Mouse (Mus musculus): ENCODE measurements at regions not wholly inside any gene's neighbourhood (a gene's known extent, or its start where the extent isn't known, plus 50 kb on each side); places are given as distances from the start of the nearest gene placed in this dataset.

DNA sequence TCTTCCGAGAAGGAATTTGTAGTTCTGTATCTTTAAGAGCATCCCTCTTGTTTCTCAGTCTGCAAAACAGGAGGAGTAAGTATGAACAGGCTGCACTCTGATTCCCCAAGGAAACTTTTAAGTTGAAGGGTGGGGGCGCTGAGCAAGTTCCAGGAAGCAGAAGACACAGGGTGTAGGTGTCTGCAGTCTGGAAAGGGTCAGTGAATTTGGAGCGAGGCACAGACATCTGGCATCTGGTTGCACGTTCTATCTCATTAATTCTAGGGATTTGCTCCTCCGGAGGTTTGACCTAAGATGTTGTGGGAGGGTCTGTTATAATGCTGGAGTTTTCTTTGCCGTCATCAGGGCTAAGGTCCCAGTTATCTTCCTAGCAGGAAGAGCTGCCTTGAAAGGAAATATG, 711.1 kb downstream of the Slc22a22 start:
- TF ChIP-seq ZC3H11A (IDR thresholded peaks at IDR 0.05; ENCODE audit: borderline replicate concordance, low read depth, low read length): no peak
- no peak for TF ChIP-seq CHD2 (IDR thresholded peaks at IDR 0.05; ENCODE audit: low read depth, low read length)

Measured in ES-E14 (cell line).